Mouse (Mus musculus): ENCODE data around the gene Hilpda.
A peak's percentile ranks its signal among the peaks of the same experiment; 100 is the strongest.

The Hilpda gene

GRCm38 (mm10) chr6:29278513-29279267 lies 6.4 kb downstream of the Hilpda start:
- peak in 1 of 2 experiments; percentile 21 for DNase-seq

- no peak for DNase-seq
Observed at GRCm38 (mm10) chr6:29279293-29279692, 7.0 kb downstream of the Hilpda start, which contains the start of gene Fam71f2. Gene Fam71f2, plus strand, starts transcription at chr6:29279593.

- DNase-seq: no peak
Observed at GRCm38 (mm10) chr6:29280671-29281070, 8.4 kb downstream of the Hilpda start.

DNA sequence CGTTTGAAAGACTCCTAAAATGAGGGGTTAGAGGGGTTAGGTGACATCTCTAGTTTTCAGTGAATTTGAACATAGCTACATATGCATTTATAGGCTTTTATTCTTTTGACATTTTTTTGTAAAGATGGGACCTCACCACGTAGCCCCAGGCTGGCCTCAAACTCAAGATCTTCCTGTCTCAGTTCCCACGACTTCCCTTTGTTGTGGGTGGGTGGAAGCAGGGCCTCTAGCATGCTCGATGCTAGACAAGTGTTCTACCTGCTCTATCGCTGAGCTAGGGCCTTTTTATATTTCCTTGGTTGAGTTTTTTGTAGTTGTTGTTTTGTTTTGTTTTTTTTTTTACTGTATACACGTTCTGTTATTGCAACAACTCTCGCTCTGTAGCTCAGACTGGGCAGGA lies 14.6 kb downstream of the Hilpda start:
- DNase-seq: no peak

DNA sequence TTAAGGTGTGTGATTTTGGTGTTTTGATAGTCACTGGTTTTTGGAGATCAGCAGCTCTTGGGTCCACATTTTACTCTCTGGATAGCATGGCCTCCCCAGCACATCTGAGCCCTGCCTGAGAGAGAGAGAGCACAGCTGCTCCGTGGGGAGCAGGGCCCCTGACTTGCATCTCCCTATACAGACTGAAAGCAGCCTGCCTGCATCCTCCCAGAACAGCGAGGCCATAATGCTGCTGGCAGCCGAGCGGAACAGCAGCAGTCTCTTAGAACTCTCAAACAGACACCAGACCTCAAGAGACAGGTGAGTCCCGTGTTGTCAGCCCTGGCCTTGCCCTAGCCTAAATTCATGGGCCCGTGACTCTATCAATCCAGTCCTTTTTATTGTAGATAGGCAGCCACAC lies 15.2 kb downstream of the Hilpda start:
- DNase-seq: no peak

GRCm38 (mm10) chr6:29287944-29288343 lies 15.7 kb downstream of the Hilpda start:
- no peak for DNase-seq

DNA sequence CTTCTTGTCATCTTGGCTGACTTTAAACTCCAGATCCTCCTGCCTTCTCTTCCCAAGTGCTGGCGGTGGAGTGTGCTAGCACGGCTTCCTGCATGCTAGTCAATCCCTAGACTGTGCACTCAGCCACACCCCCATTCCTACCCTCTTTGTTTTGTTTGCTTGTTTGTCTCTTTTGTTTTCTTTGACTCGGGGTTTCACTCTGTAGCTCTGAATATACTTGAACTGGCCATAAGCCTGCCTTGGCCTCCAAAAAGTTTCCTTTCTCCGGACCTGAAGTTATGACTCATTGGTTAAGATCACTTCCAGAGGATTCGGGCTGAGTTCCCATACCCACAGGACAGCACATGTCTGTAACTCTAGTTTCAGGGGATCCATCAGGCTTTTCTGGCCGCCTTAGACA lies 16.4 kb downstream of the Hilpda start:
- DNase-seq: no peak

DNA sequence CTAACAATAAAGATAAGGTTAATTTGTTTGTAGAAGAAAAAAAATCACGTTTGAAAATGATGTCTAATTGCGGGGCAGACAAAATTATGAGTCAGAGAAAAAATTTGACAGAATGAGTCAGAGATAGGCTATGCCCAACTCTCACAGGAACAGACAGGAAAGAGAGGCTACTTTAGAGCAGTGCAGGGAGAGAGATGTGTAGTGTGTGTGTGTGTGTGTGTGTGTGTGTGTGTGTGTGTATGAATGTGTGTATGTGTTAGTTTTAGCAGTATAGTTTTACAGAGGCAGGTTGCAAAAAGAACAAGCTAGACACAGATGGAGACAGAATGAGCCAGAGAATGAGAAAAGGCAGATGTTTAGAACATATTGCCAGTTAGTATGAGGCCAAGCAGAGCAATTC lies 26.8 kb downstream of the Hilpda start:
- DNase-seq: no peak

DNA sequence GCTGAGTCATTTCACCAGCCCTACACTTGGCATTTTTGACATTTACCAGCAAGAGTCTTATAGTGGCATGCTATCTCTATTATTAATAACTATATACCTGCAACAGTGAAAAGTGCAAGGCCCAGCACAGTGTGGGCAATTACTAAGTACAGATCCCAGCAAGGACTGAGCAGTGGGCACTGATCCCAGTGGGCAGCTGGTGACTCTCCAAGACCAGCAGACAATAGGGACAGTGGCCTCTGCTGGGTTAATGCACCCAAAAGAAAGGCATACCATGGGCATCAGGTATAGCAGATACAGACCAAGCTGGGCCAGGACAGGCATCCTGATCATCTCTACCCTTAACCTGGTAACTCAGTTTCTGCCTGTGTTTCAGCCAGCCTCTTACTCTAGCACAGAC lies 31.0 kb downstream of the Hilpda start:
- no peak for DNase-seq

GRCm38 (mm10) chr6:29303726-29304125 lies 31.4 kb downstream of the Hilpda start:
- DNase-seq: no peak

DNA sequence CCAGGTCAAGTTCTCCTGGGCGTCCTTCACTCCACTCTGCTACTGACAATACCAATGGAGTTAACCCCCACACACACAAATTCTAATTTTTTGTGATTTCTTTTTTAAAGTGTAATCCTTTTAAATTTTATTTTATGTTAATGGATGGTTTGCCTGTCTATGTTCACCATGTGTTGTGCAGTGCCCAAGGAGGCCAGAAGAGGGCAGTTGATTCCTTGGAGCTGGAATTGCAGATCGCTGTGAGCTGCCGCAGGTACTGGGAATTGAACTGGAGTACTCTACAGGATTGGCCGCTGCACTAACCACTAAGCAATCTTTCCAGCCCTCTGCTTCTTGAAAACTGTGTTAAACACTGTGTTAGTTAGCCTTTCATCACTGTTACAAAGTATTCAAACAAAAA lies 33.2 kb downstream of the Hilpda start:
- DNase-seq: no peak

- no peak for DNase-seq
Observed at GRCm38 (mm10) chr6:29308846-29309605, 36.7 kb downstream of the Hilpda start.

- DNase-seq: no peak
Observed at GRCm38 (mm10) chr6:29313690-29314202, 41.5 kb downstream of the Hilpda start.

GRCm38 (mm10) chr6:29317286-29317685 lies 45.0 kb downstream of the Hilpda start:
- DNase-seq: no peak

- DNase-seq: no peak
Observed at GRCm38 (mm10) chr6:29317941-29318340, 45.7 kb downstream of the Hilpda start.

DNA sequence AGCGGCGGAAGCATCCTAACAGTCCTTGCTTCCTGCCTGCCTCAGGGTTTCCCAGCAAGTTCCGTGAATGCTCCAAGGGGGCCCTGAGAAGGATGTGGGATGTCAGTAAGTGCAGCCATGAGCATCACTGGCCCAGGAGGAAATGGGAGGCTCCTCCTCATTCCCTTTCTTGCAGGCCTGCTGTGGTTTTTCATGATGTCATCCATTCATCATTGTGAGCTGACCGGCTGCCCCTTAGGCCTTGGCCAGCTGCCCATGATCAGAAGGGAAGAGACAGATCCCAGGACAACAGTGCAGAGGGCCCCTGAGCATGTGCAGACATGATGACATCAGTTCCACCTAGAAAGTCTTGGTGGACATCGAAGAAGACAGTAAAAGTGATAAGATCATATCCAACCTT lies 46.6 kb downstream of the Hilpda start, which contains the start of gene Fam71f1:
Fam71f1 (plus strand) TSS at position 262 of the 400 bp plus-strand sequence.
- no peak for DNase-seq

GRCm38 (mm10) chr6:29321586-29321985 lies 49.3 kb downstream of the Hilpda start:
- DNase-seq: no peak

- DNase-seq: no peak
Observed at GRCm38 (mm10) chr6:29322147-29322546, 49.9 kb downstream of the Hilpda start.

DNA sequence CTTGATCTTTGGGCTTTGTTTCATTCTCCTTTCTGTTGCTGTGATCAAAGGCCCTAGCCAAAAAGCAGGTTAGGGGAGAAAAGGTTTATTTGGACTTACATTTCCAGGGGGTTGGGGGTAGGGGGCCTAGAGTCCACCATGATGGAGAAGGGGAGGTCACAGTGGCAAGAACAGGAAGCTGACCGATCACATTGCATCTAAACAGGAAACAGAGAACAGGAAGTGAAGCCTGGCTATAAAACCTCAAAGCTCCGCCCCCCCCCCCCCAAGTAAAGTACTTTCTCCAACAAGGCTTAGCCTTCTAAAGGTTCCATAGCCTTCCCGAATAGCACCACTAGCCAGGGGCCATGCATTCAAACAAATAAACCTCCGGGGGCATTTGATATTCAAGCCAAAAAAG lies 50.4 kb downstream of the Hilpda start:
- DNase-seq: no peak

Measured in spleen, adult 18-20 months (tissue).